Mouse (Mus musculus) liver, embryonic 15.5 days (tissue): Measurements from ENCODE around the gene Grhpr. TPM values are rescaled to one million over a fixed set of nuclear protein-coding genes. Genes with fewer than 3 reads are reported as not detected.
"Not testable (repeated sequence)": the region's sequence is repeated elsewhere in the genome, so short reads cannot be mapped to it uniquely, and the experiment has no call there.

Experiments used
- ATAC-seq: fragments of 200-750 bp; cut with Nextera tagmentation; 2 replicates; pipeline ENCODE4 v1.8.0; 2017; ENCODE audit warnings: moderate number of reproducible peaks, mild to moderate bottlenecking, moderate library complexity; ENCODE audit not compliant: insufficient read depth
- H3K27ac ChIP-seq: fragments of 300-500 bp; sonication (generic); replicated peaks from 2 replicates; pipeline ENCODE4 v1.5.1; 2015; ENCODE audit warnings: mild to moderate bottlenecking, inconsistent platforms
- H3K27me3 ChIP-seq: fragments of 300-500 bp; sonication (generic); 2 replicates; pipeline ENCODE4 v1.6.1; 2015; ENCODE audit warnings: mild to moderate bottlenecking, inconsistent platforms
- H3K36me3 ChIP-seq: fragments of 300-500 bp; sonication (generic); replicated peaks from 2 replicates; pipeline ENCODE4 v1.6.1; 2015; ENCODE audit warnings: moderate library complexity, mild to moderate bottlenecking, inconsistent platforms
- H3K4me1 ChIP-seq: fragments of 300-500 bp; sonication (generic); replicated peaks from 2 replicates; pipeline ENCODE4 v1.6.1; 2015; ENCODE audit warnings: inconsistent platforms
- H3K4me2 ChIP-seq: fragments of 300-500 bp; sonication (generic); 2 replicates; pipeline ENCODE4 v1.6.1; 2015; ENCODE audit warnings: moderate library complexity, mild to moderate bottlenecking, inconsistent platforms
- H3K4me3 ChIP-seq: fragments of 300-500 bp; sonication (generic); replicated peaks from 2 replicates; pipeline ENCODE4 v1.5.1; 2015; ENCODE audit warnings: mild to moderate bottlenecking, inconsistent platforms
- H3K9ac ChIP-seq: fragments of 300-500 bp; sonication (generic); 2 replicates; pipeline ENCODE4 v1.6.1; 2015; ENCODE audit warnings: moderate library complexity, mild to moderate bottlenecking, inconsistent platforms
- H3K9me3 ChIP-seq: fragments of 300-500 bp; sonication (generic); replicated peaks from 2 replicates; pipeline ENCODE4 v1.6.1; 2016; ENCODE audit warnings: inconsistent platforms
- WGBS: fragments of 180-500 bp; shearing (Covaris S2); methylation state at CpG from one replicate; pipeline ENCODE4 v1.1.7; 2015; ENCODE audit warnings: mixed read lengths; ENCODE audit not compliant: insufficient replicate concordance; 5-methylcytosine and 5-hydroxymethylcytosine counted together
- polyA plus RNA-seq: library from polyadenylated mRNA; unstranded; fragments of >200 nt; fragmentation: Nextera tagmentation; extraction: Ambion mirVana; gene quantifications from 2 replicates; pipeline ENCODE4 v1.2.1, GENCODE M21; 2015

The Grhpr gene
- polyA plus RNA-seq, 1 experiment from 2014 or later, result 125 TPM

DNA sequence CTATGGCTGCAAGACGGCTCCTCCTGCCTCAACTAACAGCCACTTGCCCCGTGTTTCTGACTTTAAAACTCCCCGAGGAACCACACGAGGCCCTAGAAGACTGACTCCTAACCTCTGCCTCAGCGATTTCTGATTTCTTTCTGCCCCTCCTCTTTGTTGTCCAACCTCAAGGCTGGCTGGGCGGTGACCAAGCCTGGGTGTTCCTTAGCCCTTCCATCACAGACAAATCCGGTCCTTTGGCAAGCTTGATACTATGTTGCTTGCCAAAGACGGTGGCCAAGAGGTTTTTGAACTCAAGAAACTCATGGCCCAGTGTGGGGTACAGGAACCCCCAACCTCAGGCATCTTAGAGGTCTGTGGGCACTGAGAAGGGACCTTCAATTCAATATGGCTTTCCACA lies 6.9 kb upstream of the Grhpr start:
- Histone ChIP-seq H3K9me3 (no peaks in the 10 kb centered on the region), H3K4me3 (no peak overlapping the region), H3K9ac (no peak overlapping the region), H3K4me2 (no peak overlapping the region), H3K27me3 (no peaks in the 10 kb centered on the region), H3K4me1 (peaks cover 22% of the 10 kb centered on the region), H3K36me3 (no peaks in the 10 kb centered on the region), H3K27ac (no peak overlapping the region)
- ATAC-seq, result no peak
- WGBS, result 61% methylated on average over 8 of the region's 8 CpGs

DNA sequence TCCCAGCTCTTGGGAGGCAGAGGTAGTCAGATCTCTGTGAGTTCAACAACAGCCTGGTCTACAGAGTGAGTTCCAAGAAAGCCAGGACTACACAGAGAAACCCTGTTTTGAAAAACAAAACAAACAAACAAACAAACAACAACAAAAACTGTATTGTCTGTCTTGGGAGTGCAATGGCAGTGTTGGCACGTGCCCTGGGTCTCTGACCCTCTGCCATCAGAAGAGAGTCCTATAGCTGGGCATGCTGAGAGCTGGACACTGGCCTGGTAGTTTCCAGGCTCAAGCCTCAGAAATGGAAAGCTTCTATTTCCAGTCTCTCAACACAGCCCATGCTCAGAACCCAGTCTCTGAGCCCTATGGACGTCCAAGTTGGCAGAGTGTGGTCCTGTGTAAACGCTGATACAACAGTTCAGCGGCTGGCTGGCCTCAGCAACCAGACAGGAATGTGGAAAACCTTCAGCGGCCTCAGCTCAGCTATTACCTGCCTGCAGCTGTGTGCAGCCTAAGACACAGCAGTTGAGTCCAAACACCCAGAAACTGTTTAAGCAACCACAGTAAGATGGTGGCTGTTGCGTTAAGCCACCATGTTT lies 5.1 kb upstream of the Grhpr start:
- no peak overlapping the region for H3K27ac ChIP-seq
- H3K36me3 ChIP-seq, result no peaks in the 10 kb centered on the region
- no peak overlapping the region for H3K4me3 ChIP-seq
- no peak for ATAC-seq
- no peak overlapping the region for H3K4me2 ChIP-seq
- no peak overlapping the region for H3K9ac ChIP-seq
- 65% methylated on average over 6 of the region's 6 CpGs for WGBS
- H3K9me3 ChIP-seq, result no peaks in the 10 kb centered on the region
- peaks cover 36% of the 10 kb centered on the region for H3K4me1 ChIP-seq
- no peaks in the 10 kb centered on the region for H3K27me3 ChIP-seq

DNA sequence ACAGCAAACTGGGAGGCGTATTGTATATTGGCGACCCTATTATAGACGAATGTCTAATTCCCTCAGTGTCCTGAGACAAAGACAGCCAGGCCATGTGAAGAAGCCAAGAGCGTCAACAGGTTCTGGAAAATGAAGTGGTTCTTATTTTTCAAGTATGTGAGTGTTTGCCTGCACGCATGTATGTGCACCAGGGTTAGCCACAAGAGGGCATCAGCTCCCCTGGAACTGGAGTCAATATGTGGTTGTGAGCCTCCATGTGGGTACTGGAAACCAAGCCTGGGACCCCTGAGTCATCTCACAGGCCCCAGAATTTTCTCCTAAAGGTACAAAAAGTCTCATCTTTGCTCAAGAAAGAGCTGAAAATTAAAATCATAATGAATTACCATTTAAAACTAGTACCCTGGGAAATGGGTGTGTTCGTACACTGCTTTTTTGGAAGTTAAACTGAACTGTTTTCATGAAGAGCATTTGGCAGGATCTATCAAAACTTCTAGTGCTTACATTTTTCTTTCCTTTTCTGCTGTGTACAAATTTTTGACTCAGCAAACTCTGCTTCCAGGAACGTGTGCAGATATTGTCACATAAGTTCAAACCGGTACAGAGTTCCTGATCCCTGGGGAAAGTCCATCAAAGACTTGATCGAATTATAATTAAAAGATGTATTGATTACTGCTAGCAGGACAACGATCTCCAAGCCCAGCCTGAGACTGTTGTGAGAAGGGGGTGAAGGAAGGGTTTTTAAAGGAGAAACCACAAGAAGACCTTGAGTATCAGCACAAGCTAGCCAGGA lies 4.1 kb upstream of the Grhpr start:
- WGBS, result 77% methylated on average over 10 of the region's 10 CpGs
- Histone ChIP-seq H3K9ac (no peak overlapping the region), H3K9me3 (no peaks in the 10 kb centered on the region), H3K4me1 (peaks cover 46% of the 10 kb centered on the region), H3K4me2 (no peak overlapping the region), H3K36me3 (no peaks in the 10 kb centered on the region), H3K27me3 (no peaks in the 10 kb centered on the region), H3K4me3 (no peak overlapping the region), H3K27ac (no peak overlapping the region)
- ATAC-seq, result no peak

DNA sequence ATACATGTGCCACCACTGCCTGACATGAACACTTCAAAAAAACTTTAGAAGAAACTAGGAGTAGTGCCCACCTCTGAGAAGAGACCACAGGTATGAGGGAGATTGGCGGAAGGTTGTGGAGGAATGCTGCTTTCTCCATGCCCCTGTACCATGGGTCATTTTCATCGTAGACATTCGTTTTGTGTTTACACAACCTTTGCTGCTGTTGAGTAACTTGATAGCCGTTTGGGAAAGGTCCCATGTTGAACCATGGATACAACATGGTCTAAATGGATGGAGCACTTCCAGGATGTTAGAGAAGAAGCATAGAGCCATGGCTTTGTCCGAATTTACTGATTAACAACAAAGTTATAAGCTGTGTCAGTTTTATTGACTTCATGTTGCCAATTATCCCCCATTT lies 3.0 kb upstream of the Grhpr start:
- Histone ChIP-seq H3K36me3 (no peaks in the 10 kb centered on the region), H3K9me3 (no peaks in the 10 kb centered on the region), H3K4me1 (peaks cover 57% of the 10 kb centered on the region), H3K27me3 (no peaks in the 10 kb centered on the region), H3K9ac (no peak overlapping the region), H3K4me2 (no peak overlapping the region), H3K27ac (0 out of 2 replicates have a peak overlapping the region, but pooled peaks have one; percentile 26), H3K4me3 (no peak overlapping the region)
- ATAC-seq, result no peak
- 65% methylated on average over 5 of the region's 5 CpGs for WGBS

DNA sequence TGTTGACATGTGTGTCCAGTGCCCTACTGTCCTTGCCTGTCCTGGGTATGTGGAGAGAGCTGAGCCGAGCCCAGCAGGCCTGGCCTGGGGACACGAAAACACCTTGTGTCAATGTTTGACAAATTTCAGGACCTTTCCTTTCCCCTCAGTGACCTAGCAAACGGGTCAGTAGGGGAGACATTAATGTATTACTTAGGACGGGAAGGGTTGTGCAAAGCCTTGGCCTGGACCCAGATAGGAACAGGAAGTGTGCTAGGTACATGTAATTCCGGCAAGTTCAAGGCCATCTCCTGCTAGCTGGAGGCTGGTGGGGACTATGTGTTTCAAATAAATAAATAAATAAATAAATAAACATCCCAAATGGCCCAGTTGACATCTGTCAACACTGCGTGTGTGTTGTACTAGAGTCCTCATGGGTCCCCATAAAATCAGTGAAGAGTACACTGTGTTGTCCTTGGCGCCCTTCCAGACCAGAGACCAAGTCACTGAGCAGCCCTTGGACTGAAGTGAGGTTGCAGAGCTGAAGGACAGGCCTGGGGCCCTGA lies 1.3 kb upstream of the Grhpr start:
- peak; percentile 69 for ATAC-seq
- Histone ChIP-seq H3K4me1 (peaks cover 61% of the 10 kb centered on the region), H3K4me3 (no peak overlapping the region), H3K9ac (no peak overlapping the region), H3K27me3 (no peaks in the 10 kb centered on the region), H3K4me2 (no peak overlapping the region), H3K27ac (peak overlapping the region; percentile 86), H3K36me3 (peaks cover 15% of the 10 kb centered on the region), H3K9me3 (no peaks in the 10 kb centered on the region)
- WGBS, result 59% methylated on average over 7 of the region's 7 CpGs

DNA sequence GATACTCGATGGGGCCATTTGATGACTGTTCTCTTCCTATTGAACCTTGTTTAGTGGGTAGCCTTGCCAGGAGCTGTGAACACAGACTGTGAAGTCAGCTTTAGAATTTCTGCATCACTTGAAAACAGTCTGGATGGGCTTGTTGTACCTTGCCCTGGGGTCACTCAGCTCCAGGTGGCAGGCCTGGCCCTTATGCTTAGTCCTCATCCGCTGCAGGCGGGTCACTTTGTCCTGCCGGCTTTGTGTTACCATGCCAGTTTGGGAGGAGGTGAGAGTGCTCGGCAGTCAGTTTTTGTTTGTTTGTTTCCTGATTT lies 736 bp downstream of the Grhpr start:
- peaks cover 60% of the 10 kb centered on the region for H3K4me1 ChIP-seq
- peak overlapping the region; percentile 88 for H3K4me2 ChIP-seq
- H3K36me3 ChIP-seq, result peaks cover 36% of the 10 kb centered on the region
- ATAC-seq, result no peak
- H3K9me3 ChIP-seq, result no peaks in the 10 kb centered on the region
- 29% methylated on average over 5 of the region's 5 CpGs for WGBS
- no peaks in the 10 kb centered on the region for H3K27me3 ChIP-seq
- H3K9ac ChIP-seq, result peak overlapping the region; percentile 82
- H3K27ac ChIP-seq, result peak overlapping the region; percentile 84
- peak overlapping the region; percentile 78 for H3K4me3 ChIP-seq

DNA sequence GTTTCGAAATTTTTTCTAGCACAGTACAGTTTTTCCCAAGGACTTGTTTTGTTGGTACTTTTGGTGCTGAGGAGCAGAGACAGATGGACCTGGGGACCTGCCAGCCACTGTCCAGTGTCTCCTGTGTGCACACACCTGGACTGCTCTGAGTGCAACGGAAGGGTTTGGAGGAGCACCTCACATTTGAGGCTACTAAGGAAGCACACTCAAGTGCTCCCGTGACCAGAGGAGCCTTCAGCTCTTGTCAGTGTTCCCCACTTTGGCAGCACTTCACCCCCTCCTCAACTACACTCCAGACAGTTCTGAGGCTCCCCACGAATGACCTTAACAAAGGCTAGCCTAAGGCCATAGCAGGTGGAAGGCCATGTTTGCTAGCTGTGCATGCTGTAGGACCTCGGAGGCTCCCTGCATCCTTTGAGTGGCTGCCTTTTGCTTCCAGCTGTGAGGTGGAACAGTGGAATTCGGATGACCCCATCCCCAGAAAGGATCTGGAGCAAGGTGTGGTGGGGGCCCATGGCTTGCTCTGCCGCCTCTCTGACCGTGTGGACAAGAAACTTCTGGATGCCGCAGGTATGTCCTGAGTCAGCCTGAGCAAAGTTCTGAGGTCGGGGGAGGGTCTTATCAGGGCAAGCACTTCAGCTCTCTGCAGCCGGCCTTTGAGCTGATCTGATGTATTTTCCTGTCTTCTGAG lies 1.4 kb downstream of the Grhpr start:
- Histone ChIP-seq H3K4me3 (peak overlapping the region; percentile 78), H3K9me3 (no peaks in the 10 kb centered on the region), H3K36me3 (peaks cover 42% of the 10 kb centered on the region), H3K9ac (peak overlapping the region; percentile 82), H3K4me2 (peak overlapping the region; percentile 88), H3K27me3 (no peaks in the 10 kb centered on the region), H3K27ac (peak overlapping the region; percentile 5; the same call in 1 of the 2 replicates), H3K4me1 (peaks cover 60% of the 10 kb centered on the region)
- 39% methylated on average over 11 of the region's 11 CpGs for WGBS
- ATAC-seq, result no peak

DNA sequence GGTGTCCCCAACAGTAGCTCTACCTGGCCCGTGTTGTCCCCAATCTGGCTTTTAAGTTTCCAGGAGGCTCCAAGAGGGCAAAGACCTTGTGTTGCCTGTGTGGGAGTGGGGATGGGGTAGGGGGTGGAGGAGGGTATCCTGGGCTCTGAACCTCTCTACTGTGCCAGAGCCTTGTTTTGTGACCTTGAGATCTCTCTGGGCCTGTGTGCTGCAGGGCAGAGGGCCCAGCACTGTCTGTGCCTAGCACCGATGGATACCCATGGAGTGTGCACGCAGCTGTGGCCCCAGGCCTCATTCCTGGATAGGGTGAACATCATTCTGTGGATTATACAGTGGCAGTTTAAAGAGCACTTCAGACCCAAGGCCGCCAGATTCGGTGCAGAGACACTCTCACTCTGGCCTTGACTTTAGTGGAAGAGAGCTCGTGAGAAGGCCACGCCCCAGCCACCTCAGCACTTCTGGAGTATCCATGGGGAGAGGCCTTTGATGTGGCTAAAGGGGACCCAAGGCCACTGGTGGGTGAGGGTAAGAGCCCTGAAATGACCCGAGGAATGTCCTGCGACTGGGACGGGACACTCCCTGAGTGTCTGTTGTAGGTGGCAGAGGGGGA lies 2.0 kb downstream of the Grhpr start:
- Histone ChIP-seq H3K4me3 (peak overlapping the region; percentile 78), H3K4me2 (peak overlapping the region; percentile 88), H3K36me3 (peaks cover 49% of the 10 kb centered on the region), H3K4me1 (peaks cover 60% of the 10 kb centered on the region), H3K27ac (no peak overlapping the region; the same call in 1 of the 2 replicates), H3K9me3 (no peaks in the 10 kb centered on the region), H3K27me3 (no peaks in the 10 kb centered on the region), H3K9ac (no peak overlapping the region)
- 65% methylated on average over 10 of the region's 10 CpGs for WGBS
- ATAC-seq, result no peak

DNA sequence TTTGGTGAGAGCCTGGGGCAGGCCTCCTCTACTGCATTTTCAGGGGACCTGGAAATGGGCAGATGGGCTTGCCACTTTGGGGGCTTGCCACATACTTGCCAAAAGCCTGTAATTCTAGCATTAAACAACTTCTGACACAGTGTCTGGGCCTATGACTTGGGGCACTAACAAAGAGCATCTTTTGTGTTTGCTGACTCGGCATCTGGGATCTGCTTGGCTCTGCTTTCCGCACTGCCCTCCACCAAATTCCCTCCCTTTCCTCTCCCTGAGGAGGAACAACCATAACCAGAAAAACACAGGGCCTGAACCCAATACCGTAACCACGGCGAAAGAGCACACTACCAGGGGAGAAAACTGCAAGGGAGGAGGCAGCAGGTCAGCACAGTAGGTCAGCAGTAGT lies 9.4 kb downstream of the Grhpr start:
- 73% methylated on average over 5 of the region's 5 CpGs for WGBS
- H3K27ac ChIP-seq, result no peak overlapping the region
- no peak for ATAC-seq
- no peaks in the 10 kb centered on the region for H3K9me3 ChIP-seq
- H3K9ac ChIP-seq, result no peak overlapping the region
- H3K4me3 ChIP-seq, result no peak overlapping the region
- peaks cover 86% of the 10 kb centered on the region for H3K36me3 ChIP-seq
- H3K27me3 ChIP-seq, result no peaks in the 10 kb centered on the region
- no peak overlapping the region for H3K4me2 ChIP-seq
- peaks cover 24% of the 10 kb centered on the region for H3K4me1 ChIP-seq

DNA sequence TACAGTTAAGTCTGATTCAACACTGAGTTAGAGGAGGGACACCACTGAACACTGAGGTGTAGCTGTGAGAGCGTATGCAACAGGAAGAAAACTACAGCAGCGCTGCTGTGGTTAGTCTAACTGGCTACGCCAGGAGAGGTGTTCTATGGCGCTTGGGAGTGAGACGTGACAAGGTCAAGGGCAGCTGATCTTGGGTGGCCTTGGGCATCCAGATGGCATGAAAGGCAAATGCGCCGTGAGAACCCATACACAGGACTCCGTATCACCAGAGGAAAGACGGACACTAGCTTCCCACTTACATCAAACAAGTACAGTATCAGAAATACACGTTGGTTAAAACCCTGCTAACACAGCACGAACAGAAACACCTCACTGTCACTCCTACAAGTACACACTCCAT lies 11.1 kb downstream of the Grhpr start:
- Histone ChIP-seq H3K27ac (0 out of 2 replicates have a peak overlapping the region, but pooled peaks have one; percentile 77), H3K36me3 (peaks cover 71% of the 10 kb centered on the region), H3K4me1 (peaks cover 39% of the 10 kb centered on the region)
- not testable (repeated sequence) for H3K27me3 ChIP-seq, H3K4me2 ChIP-seq, ATAC-seq, H3K9me3 ChIP-seq, H3K9ac ChIP-seq, H3K4me3 ChIP-seq
- 87% methylated on average over 11 of the region's 11 CpGs for WGBS

DNA sequence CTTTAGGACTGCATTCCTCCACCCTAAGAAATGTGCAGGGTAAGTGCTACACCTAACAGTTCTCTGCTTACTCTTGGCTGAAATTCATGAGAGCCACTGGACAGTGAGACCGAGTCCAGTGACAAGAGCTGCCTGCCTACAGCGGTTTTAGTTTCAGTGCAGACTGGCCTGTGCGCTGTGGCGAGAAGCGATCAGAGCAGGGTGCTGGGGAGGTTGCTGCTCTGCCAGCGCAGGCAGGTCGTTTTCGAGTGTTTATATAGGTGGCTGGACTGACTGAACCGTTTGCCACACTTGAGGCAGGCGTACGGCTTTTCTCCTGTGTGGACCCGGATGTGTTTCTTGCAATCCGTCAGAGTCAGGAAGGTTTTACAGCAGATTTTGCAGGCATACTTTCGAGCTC lies 12.0 kb downstream of the Grhpr start:
- not testable (repeated sequence) for H3K27me3 ChIP-seq, H3K9ac ChIP-seq, H3K9me3 ChIP-seq, ATAC-seq, H3K4me3 ChIP-seq
- Histone ChIP-seq H3K27ac (peak overlapping the region; percentile 77; the same call in 1 of the 2 replicates), H3K4me2 (0 out of 2 replicates have a peak overlapping the region, but pooled peaks have one; percentile 54), H3K4me1 (peaks cover 45% of the 10 kb centered on the region), H3K36me3 (peaks cover 63% of the 10 kb centered on the region)
- 77% methylated on average over 14 of the region's 14 CpGs for WGBS
